Mouse (Mus musculus): ENCODE measurements at regions not wholly inside any gene's neighbourhood (a gene's known extent, or its start where the extent isn't known, plus 50 kb on each side); places are given as distances from the start of the nearest gene placed in this dataset.

GRCm38 (mm10) chr7:70178006-70178405, 188.5 kb downstream of the Nr2f2 start:
- ATAC-seq (ENCODE audit: insufficient read depth, low FRiP score) = no peak
- H3K27me3 ChIP-seq (ENCODE audit: control insufficient read depth, insufficient read depth, low read length) = no peaks in the 10 kb centered on the region
- H3K9ac ChIP-seq (ENCODE audit: low read length) = no peak overlapping the region
- no peaks in the 10 kb centered on the region for H3K9me3 ChIP-seq (replicated peaks; ENCODE audit: control insufficient read depth, low read length)
- H3K36me3 ChIP-seq (ENCODE audit: control insufficient read depth, insufficient read depth, low read length) = no peaks in the 10 kb centered on the region
- H3K4me2 ChIP-seq (ENCODE audit: low read depth, low read length) = no peak overlapping the region
- 72% methylated on average over 2 of the region's 2 CpGs for WGBS
- H3K4me1 ChIP-seq (ENCODE audit: control insufficient read depth, insufficient read depth, low read length) = no peaks in the 10 kb centered on the region
- no peak overlapping the region for H3K4me3 ChIP-seq (replicated peaks; ENCODE audit: low read length)
- H3K27ac ChIP-seq (ENCODE audit: low read length) = no peak overlapping the region

DNA sequence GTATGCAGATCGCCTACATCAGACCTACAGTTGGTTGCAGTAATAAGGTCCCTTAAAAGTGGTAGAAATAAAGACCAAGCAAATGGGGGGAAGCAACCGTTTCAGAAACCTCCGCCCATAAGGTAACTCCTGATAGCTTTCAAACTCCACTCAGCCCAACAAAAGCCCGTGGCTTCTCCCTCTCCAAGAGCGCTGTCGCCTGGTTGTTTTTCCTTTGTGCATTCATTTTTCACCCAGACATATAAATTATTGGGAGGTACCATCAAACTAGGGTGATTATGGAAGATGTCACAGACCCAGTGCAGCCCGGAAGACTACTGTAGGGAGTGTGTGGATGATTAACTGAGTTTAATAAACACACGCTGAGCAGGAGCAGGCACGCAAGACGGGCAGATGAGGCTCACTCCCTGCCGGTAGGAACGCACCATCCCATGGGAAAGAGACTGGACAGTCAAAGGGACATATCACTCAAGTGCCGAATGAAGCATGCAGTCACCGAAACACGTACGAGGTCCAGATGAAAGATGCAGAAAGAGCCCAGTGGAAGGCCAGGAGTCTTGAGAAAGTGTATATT, 189.8 kb downstream of the Nr2f2 start:
- Histone ChIP-seq H3K36me3 (ENCODE audit: control insufficient read depth, insufficient read depth, low read length) (no peaks in the 10 kb centered on the region), H3K9ac (ENCODE audit: low read length) (no peak overlapping the region), H3K4me2 (ENCODE audit: low read depth, low read length) (no peak overlapping the region), H3K27ac (ENCODE audit: low read length) (no peak overlapping the region), H3K9me3 (replicated peaks; ENCODE audit: control insufficient read depth, low read length) (no peaks in the 10 kb centered on the region), H3K4me1 (ENCODE audit: control insufficient read depth, insufficient read depth, low read length) (no peaks in the 10 kb centered on the region), H3K4me3 (replicated peaks; ENCODE audit: low read length) (no peak overlapping the region), H3K27me3 (ENCODE audit: control insufficient read depth, insufficient read depth, low read length) (no peaks in the 10 kb centered on the region)
- no peak for ATAC-seq (ENCODE audit: insufficient read depth, low FRiP score)
- WGBS = 58% methylated on average over 16 of the region's 16 CpGs

DNA sequence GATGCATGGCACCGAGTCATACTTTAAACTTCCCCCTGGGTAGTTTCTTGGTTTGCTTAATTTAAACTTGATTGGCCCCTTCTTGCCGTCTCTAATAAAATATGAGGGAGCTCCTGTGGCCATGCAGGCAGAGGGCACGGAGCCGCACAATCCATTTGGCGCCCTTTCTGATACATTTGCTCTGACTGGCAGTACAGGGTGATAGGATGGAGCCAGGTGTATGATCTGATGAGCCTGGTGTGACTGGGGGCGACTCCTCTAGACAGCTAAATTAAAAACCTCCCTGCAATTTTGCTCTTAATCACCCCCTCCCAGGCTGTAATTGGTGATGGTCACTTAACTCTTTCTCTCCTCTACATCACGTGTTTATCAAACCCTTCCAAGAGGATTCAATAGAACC, 190.4 kb downstream of the Nr2f2 start:
- Histone ChIP-seq H3K27ac (ENCODE audit: low read length) (no peak overlapping the region), H3K27me3 (ENCODE audit: control insufficient read depth, insufficient read depth, low read length) (no peaks in the 10 kb centered on the region), H3K9me3 (replicated peaks; ENCODE audit: control insufficient read depth, low read length) (no peaks in the 10 kb centered on the region), H3K36me3 (ENCODE audit: control insufficient read depth, insufficient read depth, low read length) (no peaks in the 10 kb centered on the region), H3K9ac (ENCODE audit: low read length) (no peak overlapping the region), H3K4me3 (replicated peaks; ENCODE audit: low read length) (no peak overlapping the region), H3K4me2 (ENCODE audit: low read depth, low read length) (no peak overlapping the region), H3K4me1 (ENCODE audit: control insufficient read depth, insufficient read depth, low read length) (no peaks in the 10 kb centered on the region)
- 85% methylated on average over 7 of the region's 7 CpGs for WGBS
- no peak for ATAC-seq (ENCODE audit: insufficient read depth, low FRiP score)

- whole genome bisulfite sequencing = 37% methylated on average over 7 of the region's 7 CpGs
- Histone ChIP-seq H3K27ac (ENCODE audit: low read length) (no peak overlapping the region), H3K4me2 (ENCODE audit: low read depth, low read length) (no peak overlapping the region), H3K36me3 (ENCODE audit: control insufficient read depth, insufficient read depth, low read length) (no peaks in the 10 kb centered on the region), H3K9ac (ENCODE audit: low read length) (no peak overlapping the region), H3K27me3 (ENCODE audit: control insufficient read depth, insufficient read depth, low read length) (no peaks in the 10 kb centered on the region), H3K4me1 (ENCODE audit: control insufficient read depth, insufficient read depth, low read length) (no peaks in the 10 kb centered on the region), H3K4me3 (replicated peaks; ENCODE audit: low read length) (no peak overlapping the region), H3K9me3 (replicated peaks; ENCODE audit: control insufficient read depth, low read length) (no peaks in the 10 kb centered on the region)
- no peak for ATAC-seq (ENCODE audit: insufficient read depth, low FRiP score)
These were observed 194.1 kb downstream of the Nr2f2 start for GRCm38 (mm10) chr7:70172431-70172830.

DNA sequence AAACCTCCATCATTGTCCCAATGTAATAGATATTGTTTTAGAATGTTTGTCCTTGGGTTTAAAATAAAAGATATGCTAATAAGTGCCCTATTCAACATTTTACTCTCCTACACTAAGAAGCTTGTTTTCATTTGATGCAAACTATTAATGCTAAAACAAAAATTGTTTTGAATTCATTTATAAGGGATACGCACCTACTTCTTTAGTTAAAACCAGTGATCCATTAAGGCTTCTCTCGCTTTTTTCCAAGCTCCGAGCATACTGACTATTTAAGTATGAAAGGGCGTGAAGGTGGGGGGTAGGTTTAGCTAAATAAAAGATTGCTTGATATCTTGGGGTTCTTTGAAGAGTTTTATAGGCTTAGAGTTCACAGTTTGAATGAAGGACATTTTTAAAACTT, 195.1 kb downstream of the Nr2f2 start:
- H3K4me1 ChIP-seq (ENCODE audit: control insufficient read depth, insufficient read depth, low read length) = no peaks in the 10 kb centered on the region
- no peaks in the 10 kb centered on the region for H3K27me3 ChIP-seq (ENCODE audit: control insufficient read depth, insufficient read depth, low read length)
- WGBS = 75% methylated on average over 4 of the region's 4 CpGs
- no peaks in the 10 kb centered on the region for H3K36me3 ChIP-seq (ENCODE audit: control insufficient read depth, insufficient read depth, low read length)
- no peaks in the 10 kb centered on the region for H3K9me3 ChIP-seq (replicated peaks; ENCODE audit: control insufficient read depth, low read length)
- H3K4me2 ChIP-seq (ENCODE audit: low read depth, low read length) = no peak overlapping the region
- no peak overlapping the region for H3K9ac ChIP-seq (ENCODE audit: low read length)
- no peak overlapping the region for H3K27ac ChIP-seq (ENCODE audit: low read length)
- ATAC-seq (ENCODE audit: insufficient read depth, low FRiP score) = no peak
- H3K4me3 ChIP-seq (replicated peaks; ENCODE audit: low read length) = no peak overlapping the region

DNA sequence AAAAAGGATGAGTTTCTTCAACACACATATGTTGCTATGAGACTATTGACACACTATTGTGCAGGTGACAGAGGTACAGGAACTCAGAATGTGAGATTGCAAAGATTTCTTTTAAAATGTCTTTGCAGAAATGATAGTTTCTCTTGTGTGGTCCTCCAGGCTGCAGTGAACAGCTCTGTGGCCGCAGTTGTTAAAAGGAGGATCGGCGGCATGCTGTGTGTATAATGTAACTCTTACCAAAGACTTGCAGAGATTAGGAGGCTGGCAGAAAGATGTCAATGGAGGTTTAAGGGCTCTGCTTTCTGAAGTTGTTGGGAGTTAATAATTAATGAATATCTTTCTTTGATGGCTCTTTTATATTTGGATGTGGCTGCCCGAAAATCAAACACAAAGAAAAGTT, 198.5 kb downstream of the Nr2f2 start:
- ATAC-seq (ENCODE audit: insufficient read depth, low FRiP score) = no peak
- Histone ChIP-seq H3K4me1 (ENCODE audit: control insufficient read depth, insufficient read depth, low read length) (no peaks in the 10 kb centered on the region), H3K9ac (ENCODE audit: low read length) (no peak overlapping the region), H3K9me3 (replicated peaks; ENCODE audit: control insufficient read depth, low read length) (no peaks in the 10 kb centered on the region), H3K36me3 (ENCODE audit: control insufficient read depth, insufficient read depth, low read length) (no peaks in the 10 kb centered on the region), H3K4me3 (replicated peaks; ENCODE audit: low read length) (no peak overlapping the region), H3K27ac (ENCODE audit: low read length) (no peak overlapping the region), H3K4me2 (ENCODE audit: low read depth, low read length) (no peak overlapping the region), H3K27me3 (ENCODE audit: control insufficient read depth, insufficient read depth, low read length) (no peaks in the 10 kb centered on the region)
- 45% methylated on average over 4 of the region's 4 CpGs for WGBS

DNA sequence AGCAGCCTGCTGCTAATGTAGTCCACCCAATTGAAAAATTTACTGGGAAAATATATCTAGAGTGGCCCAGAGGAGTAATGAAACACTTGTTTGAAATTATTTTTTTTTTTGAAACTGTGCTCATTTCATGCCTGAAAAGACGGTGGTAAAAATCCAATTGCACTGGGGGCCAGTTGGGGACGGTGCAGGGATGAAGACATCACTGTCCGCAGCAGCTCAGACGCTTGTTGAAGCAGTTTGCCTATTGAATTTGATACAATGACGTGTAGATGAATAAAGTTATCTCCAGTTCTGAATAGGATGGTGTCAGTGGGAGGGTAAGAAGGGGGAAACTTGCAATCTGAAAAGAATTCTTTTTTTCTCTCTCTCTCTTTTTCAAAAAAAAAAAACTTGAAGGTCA, 200.5 kb downstream of the Nr2f2 start:
- Histone ChIP-seq H3K27me3 (ENCODE audit: control insufficient read depth, insufficient read depth, low read length) (no peaks in the 10 kb centered on the region), H3K27ac (ENCODE audit: low read length) (no peak overlapping the region), H3K4me1 (ENCODE audit: control insufficient read depth, insufficient read depth, low read length) (no peaks in the 10 kb centered on the region), H3K4me3 (replicated peaks; ENCODE audit: low read length) (no peak overlapping the region), H3K9ac (ENCODE audit: low read length) (no peak overlapping the region), H3K9me3 (replicated peaks; ENCODE audit: control insufficient read depth, low read length) (no peaks in the 10 kb centered on the region), H3K4me2 (ENCODE audit: low read depth, low read length) (no peak overlapping the region), H3K36me3 (ENCODE audit: control insufficient read depth, insufficient read depth, low read length) (no peaks in the 10 kb centered on the region)
- ATAC-seq (ENCODE audit: insufficient read depth, low FRiP score) = no peak
- 80% methylated on average over 5 of the region's 5 CpGs for WGBS

GRCm38 (mm10) chr7:70165501-70165900, 201.0 kb downstream of the Nr2f2 start:
- Histone ChIP-seq H3K9ac (ENCODE audit: low read length) (no peak overlapping the region), H3K36me3 (ENCODE audit: control insufficient read depth, insufficient read depth, low read length) (no peaks in the 10 kb centered on the region), H3K27ac (ENCODE audit: low read length) (no peak overlapping the region), H3K27me3 (ENCODE audit: control insufficient read depth, insufficient read depth, low read length) (no peaks in the 10 kb centered on the region), H3K4me2 (ENCODE audit: low read depth, low read length) (no peak overlapping the region), H3K4me1 (ENCODE audit: control insufficient read depth, insufficient read depth, low read length) (no peaks in the 10 kb centered on the region), H3K4me3 (replicated peaks; ENCODE audit: low read length) (no peak overlapping the region), H3K9me3 (replicated peaks; ENCODE audit: control insufficient read depth, low read length) (no peaks in the 10 kb centered on the region)
- 61% methylated on average over 4 of the region's 4 CpGs for WGBS
- no peak for ATAC-seq (ENCODE audit: insufficient read depth, low FRiP score)

DNA sequence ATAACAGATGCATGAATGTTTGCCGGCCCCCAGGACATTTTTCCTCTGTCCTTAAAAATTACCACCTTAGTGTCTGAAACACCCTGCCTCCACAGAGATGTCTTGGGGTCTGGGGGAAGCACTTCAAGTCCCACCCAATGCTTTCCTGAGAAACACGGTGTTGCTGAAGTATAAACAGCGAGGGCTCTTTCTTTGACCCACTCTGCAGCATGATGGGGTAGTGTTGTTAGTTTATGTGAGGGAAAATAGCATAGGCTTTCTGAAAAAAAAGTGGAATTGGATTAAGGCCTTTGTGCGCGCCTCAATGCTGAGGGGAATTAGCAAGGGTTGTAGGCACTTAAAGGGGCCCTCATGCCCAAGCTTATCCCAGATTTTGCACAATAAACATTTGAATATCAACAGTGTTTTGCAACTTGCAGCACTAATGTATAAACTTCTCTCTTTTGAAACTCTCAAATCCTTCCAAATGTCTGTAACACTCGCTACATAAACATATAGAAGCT, 201.8 kb downstream of the Nr2f2 start:
- ATAC-seq (ENCODE audit: insufficient read depth, low FRiP score) = no peak
- Histone ChIP-seq H3K9me3 (replicated peaks; ENCODE audit: control insufficient read depth, low read length) (no peaks in the 10 kb centered on the region), H3K9ac (ENCODE audit: low read length) (no peak overlapping the region), H3K27me3 (ENCODE audit: control insufficient read depth, insufficient read depth, low read length) (no peaks in the 10 kb centered on the region), H3K4me3 (replicated peaks; ENCODE audit: low read length) (no peak overlapping the region), H3K4me2 (ENCODE audit: low read depth, low read length) (no peak overlapping the region), H3K4me1 (ENCODE audit: control insufficient read depth, insufficient read depth, low read length) (no peaks in the 10 kb centered on the region), H3K36me3 (ENCODE audit: control insufficient read depth, insufficient read depth, low read length) (no peaks in the 10 kb centered on the region), H3K27ac (ENCODE audit: low read length) (no peak overlapping the region)
- 47% methylated on average over 6 of the region's 6 CpGs for whole genome bisulfite sequencing

DNA sequence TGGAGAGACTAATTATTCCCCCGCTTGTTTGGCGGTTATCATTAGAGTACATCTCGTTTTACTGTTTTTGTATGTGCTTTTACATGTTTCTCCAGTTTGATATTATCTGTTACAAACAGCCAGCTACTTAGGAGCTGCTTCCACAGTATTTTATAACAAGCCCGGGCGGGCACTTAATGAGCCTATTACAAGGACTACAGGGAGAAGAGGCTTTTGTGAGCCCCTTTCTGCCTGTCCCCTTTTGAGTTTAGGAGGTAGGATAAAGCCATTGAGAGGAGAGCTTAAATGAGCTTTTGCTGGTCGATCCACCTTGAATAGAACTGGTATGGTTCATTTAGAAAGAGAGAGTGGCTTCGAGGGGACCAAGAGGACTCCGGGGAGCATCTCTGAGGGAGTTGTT, 208.0 kb downstream of the Nr2f2 start:
- H3K4me3 ChIP-seq (replicated peaks; ENCODE audit: low read length) = no peak overlapping the region
- H3K27ac ChIP-seq (ENCODE audit: low read length) = no peak overlapping the region
- H3K4me2 ChIP-seq (ENCODE audit: low read depth, low read length) = no peak overlapping the region
- no peaks in the 10 kb centered on the region for H3K27me3 ChIP-seq (ENCODE audit: control insufficient read depth, insufficient read depth, low read length)
- WGBS = 76% methylated on average over 8 of the region's 8 CpGs
- no peak overlapping the region for H3K9ac ChIP-seq (ENCODE audit: low read length)
- no peaks in the 10 kb centered on the region for H3K36me3 ChIP-seq (ENCODE audit: control insufficient read depth, insufficient read depth, low read length)
- no peaks in the 10 kb centered on the region for H3K4me1 ChIP-seq (ENCODE audit: control insufficient read depth, insufficient read depth, low read length)
- no peak for ATAC-seq (ENCODE audit: insufficient read depth, low FRiP score)
- no peaks in the 10 kb centered on the region for H3K9me3 ChIP-seq (replicated peaks; ENCODE audit: control insufficient read depth, low read length)

Data from stomach, embryonic 16.5 days (tissue).